Mouse (Mus musculus): ENCODE measurements around the gene Polr3h.
A peak's percentile ranks its signal among the peaks of the same experiment; 100 is the strongest.

Gene Polr3h

GRCm38 (mm10) chr15:81860471-81861135 is 65.4 kb downstream of the Polr3h start:
- peak; percentile 82 for DNase-seq

- peak; percentile 97 for DNase-seq
Measured at GRCm38 (mm10) chr15:81859330-81860255, 66.4 kb downstream of the Polr3h start.

DNA sequence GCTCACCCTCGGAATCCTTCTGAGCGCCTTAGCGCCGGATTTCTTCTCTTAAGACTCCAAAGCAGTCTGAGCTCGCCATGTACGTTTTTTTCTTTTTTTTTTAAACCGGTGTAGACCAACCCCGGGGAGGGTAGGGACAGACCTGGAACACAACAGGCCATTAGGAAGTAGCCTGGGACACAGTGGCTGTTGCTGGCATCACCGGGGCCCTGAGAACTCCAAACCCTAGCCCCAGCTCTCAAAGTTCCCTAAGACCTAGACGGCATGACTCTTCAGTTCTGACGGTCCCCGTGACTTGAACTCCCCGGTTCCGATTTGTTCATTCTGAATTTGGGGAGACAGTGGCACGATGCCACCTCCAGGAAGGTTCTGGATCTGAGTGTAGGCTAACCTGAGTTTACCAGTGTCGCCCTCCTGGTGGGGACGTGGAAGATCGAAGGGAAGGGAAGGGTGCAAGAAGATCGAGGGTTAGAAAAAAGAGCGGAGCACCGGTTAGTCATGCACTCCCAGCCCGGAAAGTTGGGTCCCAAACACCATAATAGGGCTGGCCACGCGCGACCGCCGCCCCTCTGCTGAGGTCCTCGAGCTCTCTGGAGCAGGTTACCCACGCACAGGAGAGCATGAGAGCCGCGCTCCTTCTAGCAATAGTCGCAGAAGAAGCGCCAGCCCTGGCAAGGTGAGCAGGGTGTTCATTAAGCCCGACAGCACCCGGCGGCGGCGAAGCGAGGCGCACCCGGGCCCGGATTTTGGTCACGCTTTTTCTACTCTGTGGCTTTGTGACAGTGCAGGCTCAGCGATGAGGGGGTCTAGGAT is 67.3 kb downstream of the Polr3h start, which contains the start of gene Tob2:
Tob2 (minus strand) TSS at position 280 of the 813 bp plus-strand sequence.
- DNase-seq, result peak; percentile 73

GRCm38 (mm10) chr15:81858138-81858516 is 67.9 kb downstream of the Polr3h start:
- DNase-seq, result peak; percentile 95

- DNase-seq, result peak; percentile 38
Measured at GRCm38 (mm10) chr15:81857724-81858116, 68.3 kb downstream of the Polr3h start.

GRCm38 (mm10) chr15:81856938-81857723 is 68.9 kb downstream of the Polr3h start:
- DNase-seq, result no peak

DNA sequence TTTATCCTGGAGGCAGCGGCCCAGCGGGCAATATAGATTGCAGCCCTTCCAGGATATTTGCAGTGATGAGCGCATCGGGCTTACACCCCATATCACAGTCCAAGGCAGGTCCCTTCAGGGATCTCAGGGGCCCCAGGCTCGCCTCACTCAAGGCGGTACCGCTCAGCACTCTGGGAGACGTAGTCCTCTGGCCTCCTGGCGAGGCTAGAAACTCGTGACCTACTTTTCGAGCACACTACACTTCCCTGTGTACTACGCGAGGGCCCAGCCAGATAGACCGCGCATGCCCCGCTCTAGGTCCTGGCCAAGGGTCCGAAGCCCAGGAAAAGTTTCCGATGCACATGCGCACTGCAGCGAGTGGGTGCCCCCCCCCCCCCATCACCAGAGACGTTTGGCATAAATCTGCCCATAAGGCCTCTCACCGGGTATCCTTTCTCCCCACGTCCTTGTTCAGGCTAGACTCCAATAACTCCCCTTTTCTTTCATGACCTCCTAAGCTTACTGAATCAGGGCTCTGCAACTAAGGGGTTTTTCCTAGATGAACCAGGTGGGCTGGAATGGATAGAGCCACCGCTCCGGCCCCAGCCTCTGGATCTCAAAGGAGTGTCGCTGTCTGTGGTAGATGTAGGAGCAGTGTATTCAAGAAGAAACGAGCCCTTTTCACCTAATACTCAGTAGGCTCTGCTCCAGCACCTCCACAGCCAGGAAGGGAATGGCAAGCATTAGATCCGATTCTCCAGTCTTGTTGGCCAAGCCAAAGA is 69.8 kb downstream of the Polr3h start:
- peak; percentile 92 for DNase-seq

- no peak for DNase-seq
Measured at GRCm38 (mm10) chr15:81853081-81853480, 73.0 kb downstream of the Polr3h start.

- DNase-seq, result no peak
Measured at GRCm38 (mm10) chr15:81852411-81853000, 73.5 kb downstream of the Polr3h start.

DNA sequence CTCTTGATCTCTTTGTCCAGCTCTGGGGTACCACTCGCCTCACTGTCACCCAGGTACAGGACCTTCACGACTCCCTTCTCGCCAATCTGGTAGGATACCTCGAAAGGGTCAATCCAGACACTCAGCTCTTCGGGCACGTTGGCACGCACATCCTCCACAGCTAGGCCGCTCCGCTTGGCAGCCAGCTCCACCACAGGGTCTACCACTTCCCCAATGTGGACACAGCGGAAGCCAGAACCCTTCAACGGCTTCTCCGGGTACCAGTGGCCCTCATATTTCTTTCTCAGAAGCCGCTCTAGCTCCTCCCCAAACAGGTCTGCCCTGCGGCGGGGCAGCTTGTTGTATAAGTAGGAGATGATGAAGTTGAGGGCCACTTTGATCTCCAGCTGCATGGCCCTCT is 74.7 kb downstream of the Polr3h start:
- no peak for DNase-seq

- DNase-seq, result no peak
Measured at GRCm38 (mm10) chr15:81850718-81851117, 75.3 kb downstream of the Polr3h start.

DNA sequence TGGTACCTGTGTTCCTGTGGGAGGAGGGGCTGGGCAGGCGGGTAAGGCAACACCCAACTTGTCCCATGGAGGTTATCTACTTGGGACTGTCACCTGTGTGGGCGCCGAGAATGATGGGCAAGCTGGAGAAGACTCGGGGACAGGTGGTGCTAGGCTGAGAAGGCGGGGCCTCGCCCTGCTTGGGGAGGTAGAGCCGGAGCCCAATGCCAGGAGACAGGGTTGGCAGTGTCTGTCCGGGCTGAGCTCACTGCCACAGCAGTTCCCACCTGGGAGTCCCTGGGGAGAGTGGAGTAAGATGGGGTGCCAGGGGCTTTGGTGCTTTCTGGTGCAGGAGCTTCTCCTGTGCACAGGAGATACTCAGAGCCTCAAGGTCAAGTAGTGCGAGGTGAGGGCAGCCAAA is 76.9 kb downstream of the Polr3h start:
- DNase-seq, result no peak

- DNase-seq, result peak; percentile 91
Measured at GRCm38 (mm10) chr15:81848301-81848700, 77.7 kb downstream of the Polr3h start.

DNA sequence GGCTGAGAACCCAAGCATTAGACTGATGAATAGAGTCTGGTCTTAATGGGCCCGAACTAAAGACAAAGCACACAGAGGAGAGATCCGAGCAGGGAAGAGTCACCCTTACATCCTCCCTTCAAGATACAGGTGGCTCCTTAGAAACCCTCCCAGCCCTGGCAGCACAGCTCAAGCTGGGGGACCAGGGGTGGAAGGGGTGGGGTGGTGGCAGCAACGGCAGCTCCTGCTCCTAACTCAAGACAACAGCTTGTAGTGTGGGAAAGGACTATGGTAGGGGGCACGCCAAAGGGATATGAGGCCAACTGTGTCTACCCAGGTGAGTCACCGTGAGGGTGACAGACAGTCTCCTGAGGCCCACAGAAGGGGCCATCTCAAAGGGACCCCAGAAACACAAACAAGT is 78.2 kb downstream of the Polr3h start:
- no peak for DNase-seq

- no peak for DNase-seq
Measured at GRCm38 (mm10) chr15:81847161-81847560, 78.9 kb downstream of the Polr3h start.

DNA sequence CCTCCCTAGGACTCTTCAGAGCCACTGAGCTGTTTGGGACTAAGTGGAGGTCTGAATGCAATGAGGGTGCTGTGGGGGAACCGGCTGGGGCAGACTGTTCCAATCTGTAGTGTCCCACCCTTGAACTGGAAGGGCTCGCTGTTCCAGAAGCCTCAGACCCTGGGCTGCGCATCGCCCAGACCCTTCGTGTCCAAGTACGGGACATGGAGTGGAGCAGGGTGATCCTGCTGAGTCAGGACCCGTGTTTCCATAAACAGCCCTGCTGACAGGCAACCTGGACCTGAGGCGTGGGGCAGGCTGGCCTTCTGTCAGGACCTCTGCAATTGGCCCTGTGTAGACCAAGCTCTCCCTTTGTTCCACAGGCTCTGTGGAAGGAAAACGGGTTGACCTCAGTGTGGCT is 79.3 kb downstream of the Polr3h start:
- no peak for DNase-seq

GRCm38 (mm10) chr15:81845724-81846123 is 80.3 kb downstream of the Polr3h start:
- peak; percentile 56 for DNase-seq

- DNase-seq, result no peak
Measured at GRCm38 (mm10) chr15:81845033-81845625, 80.9 kb downstream of the Polr3h start.

DNA sequence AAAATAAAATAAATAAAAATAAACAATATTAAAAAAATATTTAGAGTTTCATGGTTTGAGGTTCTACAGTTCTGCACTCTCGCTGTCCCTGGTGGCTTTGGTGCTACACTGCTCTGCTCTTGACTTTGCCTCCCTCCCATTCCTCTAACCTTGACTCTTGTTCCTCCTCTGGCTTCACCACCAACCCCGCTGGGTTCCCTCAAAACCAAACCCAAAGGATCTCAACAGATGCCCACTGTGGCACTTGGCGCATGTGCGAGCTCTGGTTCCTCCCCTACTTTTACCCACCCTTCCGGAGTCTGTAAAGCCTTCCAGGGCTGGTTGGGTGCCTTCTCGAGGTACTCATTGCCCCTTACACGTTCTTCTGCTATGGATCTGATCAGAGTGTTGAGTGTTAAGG is 83.8 kb downstream of the Polr3h start:
- DNase-seq, result no peak

DNA sequence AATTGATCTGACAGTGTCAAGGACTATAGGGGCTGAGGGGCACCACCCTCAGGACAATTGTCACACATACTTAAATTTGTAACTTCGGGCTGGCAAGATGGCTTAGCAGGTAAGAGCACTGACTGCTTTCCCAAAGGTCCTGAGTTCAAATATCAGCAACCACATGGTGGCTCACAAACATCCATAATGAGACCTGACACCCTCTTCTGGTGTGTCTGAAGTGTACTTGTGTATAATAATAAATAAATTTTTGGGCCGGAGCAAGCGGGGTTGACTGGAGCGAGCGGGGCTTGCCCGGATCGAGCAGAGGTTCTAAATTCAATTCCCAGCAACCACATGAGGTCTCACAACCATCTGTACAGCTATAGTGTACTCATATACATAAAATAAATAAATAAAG is 85.7 kb downstream of the Polr3h start:
- no peak for DNase-seq

- DNase-seq, result peak; percentile 95
Measured at GRCm38 (mm10) chr15:81839634-81840033, 86.4 kb downstream of the Polr3h start.

Measured in lung, postnatal 36 days (tissue).